Mouse (Mus musculus): ENCODE results near the gene Phactr3.

GRCm38 (mm10) chr2:178193445-178193844, 74.7 kb downstream of the Phactr3 start:
- TF ChIP-seq POLR2A (IDR thresholded peaks at IDR 0.05; ENCODE audit: borderline replicate concordance, control insufficient read depth, low read depth, low read length): no peak
- no peak for TF ChIP-seq CTCF (IDR thresholded peaks at IDR 0.05; ENCODE audit: control insufficient read depth, insufficient read depth, low read length)
